Mouse (Mus musculus): Measurements from ENCODE around the gene Pcca.

GRCm38 (mm10) chr14:122577816-122578215, 43.7 kb downstream of the Pcca start:
- TF ChIP-seq CTCF (IDR thresholded peaks at IDR 0.05; ENCODE audit: extremely low read depth, insufficient read depth, insufficient read length, insufficient replicate concordance) (peak; percentile 1; the same call in 1 of the 2 replicates), POLR2A (IDR thresholded peaks at IDR 0.05; ENCODE audit: low read depth, low read length) (no peak)
